Mouse (Mus musculus): ENCODE data around the gene Pde4d.

- TF ChIP-seq CTCF (IDR thresholded peaks at IDR 0.05; ENCODE audit: low read depth), result no peak
- no peak for TF ChIP-seq EP300 (optimal IDR thresholded peaks at IDR 0.05)
These were observed 1057.0 kb downstream of the Pde4d start for GRCm38 (mm10) chr13:109506754-109507153.

All from stomach, postnatal 0 days (tissue).